Mouse (Mus musculus): ENCODE measurements around the gene Il4i1. TPM values are rescaled to one million over a fixed set of nuclear protein-coding genes. Genes with fewer than 3 reads are reported as not detected.
A peak's percentile ranks its signal among the peaks of the same experiment; 100 is the strongest.

Gene Il4i1
- 1.4 TPM in 2 replicates for polyA plus RNA-seq (2016; fragmentation: Nextera tagmentation; extraction: Ambion mirVana)

DNA sequence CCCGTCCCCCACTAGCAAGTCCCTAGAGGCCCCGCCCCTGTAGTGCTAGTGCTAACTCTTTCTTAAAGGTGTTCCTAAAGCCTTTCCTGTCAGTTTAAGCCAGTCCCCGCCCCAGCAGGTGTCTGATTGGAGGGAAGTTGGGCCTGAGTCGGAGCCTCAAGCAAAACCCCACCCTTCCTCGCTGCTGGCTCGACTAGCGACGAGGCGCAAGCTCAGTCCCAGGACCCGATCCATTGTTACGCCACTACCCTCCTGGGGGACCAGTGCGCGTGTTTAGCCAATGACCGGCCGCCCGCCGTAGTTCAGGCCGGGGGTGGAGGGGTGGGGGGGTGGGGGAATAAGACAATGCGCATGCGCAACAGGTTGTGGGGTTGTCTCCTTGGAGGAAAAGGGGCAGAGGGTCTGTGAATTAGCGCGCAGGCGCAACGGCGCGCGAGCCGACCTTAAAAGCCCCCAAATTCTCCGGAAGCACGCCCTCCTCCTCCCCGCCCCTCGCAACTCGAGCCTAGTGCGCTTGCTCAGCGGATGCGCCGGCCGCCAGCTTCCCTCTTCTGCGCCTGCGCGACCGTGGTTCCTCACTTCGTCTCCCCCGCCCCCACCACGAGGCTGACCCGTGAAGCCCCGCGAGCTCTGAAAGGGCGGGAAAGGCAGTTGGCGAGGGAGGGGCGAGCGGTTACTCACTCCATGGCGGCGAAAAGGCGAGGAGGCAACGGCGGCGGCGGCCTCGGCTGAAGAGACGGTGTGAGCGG, at the start of gene Il4i1, which contains the start of gene Nup62:
Il4i1 (plus strand) TSS at position 667 of the 749 bp plus-strand sequence.
Nup62 (plus strand) TSS at position 368 of the 749 bp plus-strand sequence.
- ATAC-seq (ENCODE audit: low FRiP score, low read depth): peak; percentile 95
- H3K4me3 ChIP-seq: peak within 1 kb of the TSS; percentile 89
- WGBS: under 1% methylated on average over 62 of the region's 62 CpGs
- H3K4me2 ChIP-seq (replicated peaks): peak within 1 kb of the TSS; percentile 87
- peaks cover 7% of the 10 kb centered on the region; the same call in 1 of the 2 replicates for H3K36me3 ChIP-seq
- no peaks in the 10 kb centered on the region for H3K9me3 ChIP-seq
- no peaks in the 10 kb centered on the region for H3K27me3 ChIP-seq
- H3K27ac ChIP-seq (replicated peaks): peak within 1 kb of the TSS; percentile 94
- H3K4me1 ChIP-seq: peaks cover 52% of the 10 kb centered on the region
- H3K9ac ChIP-seq (replicated peaks): peak within 1 kb of the TSS; percentile 90

- peaks cover 61% of the 10 kb centered on the region for H3K36me3 ChIP-seq
- no peaks in the 10 kb centered on the region for H3K9me3 ChIP-seq
- no peak overlapping the region for H3K9ac ChIP-seq (replicated peaks)
- no peaks in the 10 kb centered on the region for H3K27me3 ChIP-seq
- H3K4me3 ChIP-seq: no peak overlapping the region
- no peak for ATAC-seq (ENCODE audit: low FRiP score, low read depth)
- no peak overlapping the region for H3K27ac ChIP-seq (replicated peaks)
- no peak overlapping the region for H3K4me2 ChIP-seq (replicated peaks)
- no peaks in the 10 kb centered on the region for H3K4me1 ChIP-seq
- 87% methylated on average over 5 of the region's 5 CpGs for WGBS
Observed at GRCm38 (mm10) chr7:44768129-44768528, 48.1 kb upstream of the Il4i1 start.

DNA sequence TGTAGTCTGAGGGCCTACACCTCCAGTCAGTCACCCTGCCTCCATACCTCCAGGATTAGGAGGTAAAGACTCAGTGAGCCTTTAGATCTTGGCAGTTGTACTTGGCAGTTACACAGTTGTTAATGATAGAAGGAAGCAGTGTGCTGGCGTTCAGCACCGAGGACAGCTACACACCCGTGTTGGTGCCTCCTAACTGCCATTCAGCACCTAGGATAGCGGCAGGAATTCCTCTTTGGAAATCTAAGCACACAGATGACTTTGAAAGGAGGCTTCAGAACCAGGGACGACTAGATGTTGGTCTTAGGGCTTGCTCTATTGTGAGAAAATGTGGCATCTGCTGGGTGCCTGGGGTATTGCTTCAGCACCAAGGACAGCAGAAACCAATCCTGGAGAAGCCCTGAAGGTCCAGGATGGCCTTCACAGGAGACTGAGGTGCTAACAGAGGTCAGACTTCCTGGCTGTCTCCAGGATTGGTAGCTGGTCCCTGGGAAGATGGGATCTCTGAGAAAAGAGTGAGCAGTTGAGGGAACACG, 46.1 kb upstream of the Il4i1 start:
- no peak for ATAC-seq (ENCODE audit: low FRiP score, low read depth)
- no peak overlapping the region for H3K9ac ChIP-seq (replicated peaks)
- H3K4me1 ChIP-seq: no peaks in the 10 kb centered on the region
- no peak overlapping the region for H3K27ac ChIP-seq (replicated peaks)
- no peak overlapping the region for H3K4me2 ChIP-seq (replicated peaks)
- no peaks in the 10 kb centered on the region for H3K27me3 ChIP-seq
- WGBS: 17% methylated on average over 6 of the region's 6 CpGs
- H3K4me3 ChIP-seq: no peak overlapping the region
- no peaks in the 10 kb centered on the region for H3K9me3 ChIP-seq
- H3K36me3 ChIP-seq: peaks cover 67% of the 10 kb centered on the region

DNA sequence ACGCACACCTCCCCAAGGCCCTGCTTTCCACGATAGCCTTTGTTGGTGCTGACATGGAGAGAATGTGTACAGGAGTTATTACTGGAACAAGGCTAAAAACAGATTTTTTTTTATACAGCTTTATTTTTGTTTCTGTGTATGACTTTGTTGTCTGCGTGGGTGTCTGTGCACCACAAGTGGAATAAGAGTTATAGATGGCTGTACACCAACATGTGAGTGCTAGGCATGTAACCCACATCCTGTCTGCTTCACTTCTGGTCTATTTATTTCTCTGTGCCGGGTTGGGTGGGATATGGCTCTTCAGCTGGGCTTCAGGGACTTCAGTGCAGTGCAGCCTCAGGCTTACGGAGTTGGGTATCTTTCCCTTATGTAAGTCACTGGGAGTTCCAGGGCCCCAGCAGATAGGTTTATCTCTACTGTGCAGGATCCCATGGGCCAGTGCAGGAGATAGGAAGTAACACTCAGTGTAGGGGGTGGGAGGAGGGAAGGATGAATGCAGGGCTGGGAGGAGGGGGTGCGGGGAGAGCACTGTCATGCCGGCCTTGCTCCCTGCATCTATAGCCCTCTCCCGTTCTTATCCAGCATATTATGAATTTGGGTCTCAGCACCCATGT, 43.5 kb upstream of the Il4i1 start:
- Histone ChIP-seq H3K4me3 (no peak overlapping the region), H3K36me3 (peaks cover 76% of the 10 kb centered on the region), H3K27me3 (no peaks in the 10 kb centered on the region), H3K4me2 (replicated peaks) (no peak overlapping the region), H3K27ac (replicated peaks) (no peak overlapping the region), H3K4me1 (no peaks in the 10 kb centered on the region), H3K9ac (replicated peaks) (no peak overlapping the region), H3K9me3 (no peaks in the 10 kb centered on the region)
- ATAC-seq (ENCODE audit: low FRiP score, low read depth): no peak
- 90% methylated on average over 8 of the region's 8 CpGs for WGBS

GRCm38 (mm10) chr7:44776849-44777498, 39.2 kb upstream of the Il4i1 start:
- H3K27me3 ChIP-seq: no peaks in the 10 kb centered on the region
- H3K9me3 ChIP-seq: no peaks in the 10 kb centered on the region
- H3K4me3 ChIP-seq: no peak overlapping the region
- no peaks in the 10 kb centered on the region for H3K4me1 ChIP-seq
- ATAC-seq (ENCODE audit: low FRiP score, low read depth): no peak
- H3K36me3 ChIP-seq: peaks cover 55% of the 10 kb centered on the region
- H3K9ac ChIP-seq (replicated peaks): no peak overlapping the region
- no peak overlapping the region for H3K27ac ChIP-seq (replicated peaks)
- H3K4me2 ChIP-seq (replicated peaks): no peak overlapping the region
- WGBS: 94% methylated on average over 9 of the region's 9 CpGs

GRCm38 (mm10) chr7:44780101-44780500, 36.1 kb upstream of the Il4i1 start:
- 91% methylated on average over 8 of the region's 8 CpGs for WGBS
- H3K4me2 ChIP-seq (replicated peaks): no peak overlapping the region
- no peak overlapping the region for H3K9ac ChIP-seq (replicated peaks)
- H3K36me3 ChIP-seq: peaks cover 30% of the 10 kb centered on the region
- no peak for ATAC-seq (ENCODE audit: low FRiP score, low read depth)
- no peak overlapping the region for H3K4me3 ChIP-seq
- H3K4me1 ChIP-seq: no peaks in the 10 kb centered on the region
- no peak overlapping the region for H3K27ac ChIP-seq (replicated peaks)
- H3K27me3 ChIP-seq: no peaks in the 10 kb centered on the region
- no peaks in the 10 kb centered on the region for H3K9me3 ChIP-seq

DNA sequence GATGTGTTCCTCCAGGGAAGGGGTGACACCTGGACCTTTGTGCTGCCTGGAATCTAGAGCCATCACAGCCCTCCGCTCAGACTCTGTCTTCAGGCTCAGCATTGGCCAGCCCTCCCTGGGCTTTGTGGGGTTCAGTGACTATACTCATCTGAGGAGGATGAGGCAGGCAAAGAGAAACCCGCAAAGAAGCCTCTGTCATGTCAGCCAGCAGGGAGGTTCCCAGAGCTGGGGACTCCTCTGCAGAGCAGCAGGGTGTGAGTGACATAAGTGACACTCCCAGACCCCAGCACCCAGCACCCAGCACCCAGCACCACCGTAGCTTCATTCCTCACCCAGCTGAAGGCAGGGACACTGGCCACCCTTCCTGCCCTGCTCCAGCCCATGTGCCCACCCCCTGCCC, 26.7 kb upstream of the Il4i1 start:
- Histone ChIP-seq H3K4me1 (no peaks in the 10 kb centered on the region), H3K4me2 (replicated peaks) (no peak overlapping the region), H3K27me3 (no peaks in the 10 kb centered on the region), H3K9me3 (no peaks in the 10 kb centered on the region), H3K9ac (replicated peaks) (no peak overlapping the region), H3K4me3 (no peak overlapping the region), H3K36me3 (no peaks in the 10 kb centered on the region), H3K27ac (replicated peaks) (no peak overlapping the region)
- WGBS: 82% methylated on average over 3 of the region's 3 CpGs
- ATAC-seq (ENCODE audit: low FRiP score, low read depth): no peak

- WGBS: 62% methylated on average over 4 of the region's 4 CpGs
- no peaks in the 10 kb centered on the region for H3K9me3 ChIP-seq
- no peaks in the 10 kb centered on the region for H3K36me3 ChIP-seq
- no peak overlapping the region for H3K4me3 ChIP-seq
- H3K27ac ChIP-seq (replicated peaks): no peak overlapping the region
- H3K9ac ChIP-seq (replicated peaks): no peak overlapping the region
- H3K4me1 ChIP-seq: no peaks in the 10 kb centered on the region
- no peak for ATAC-seq (ENCODE audit: low FRiP score, low read depth)
- H3K27me3 ChIP-seq: no peaks in the 10 kb centered on the region
- no peak overlapping the region for H3K4me2 ChIP-seq (replicated peaks)
Observed at GRCm38 (mm10) chr7:44790066-44790465, 26.1 kb upstream of the Il4i1 start.

- Histone ChIP-seq H3K4me1 (no peaks in the 10 kb centered on the region), H3K4me2 (replicated peaks) (no peak overlapping the region), H3K27me3 (no peaks in the 10 kb centered on the region), H3K27ac (replicated peaks) (no peak overlapping the region), H3K4me3 (no peak overlapping the region), H3K9me3 (no peaks in the 10 kb centered on the region), H3K36me3 (no peaks in the 10 kb centered on the region), H3K9ac (replicated peaks) (no peak overlapping the region)
- 91% methylated on average over 6 of the region's 6 CpGs for WGBS
- no peak for ATAC-seq (ENCODE audit: low FRiP score, low read depth)
Observed at GRCm38 (mm10) chr7:44792781-44793180, 23.4 kb upstream of the Il4i1 start.

- H3K4me1 ChIP-seq: no peaks in the 10 kb centered on the region
- H3K9me3 ChIP-seq: no peaks in the 10 kb centered on the region
- WGBS: 83% methylated on average over 2 of the region's 2 CpGs
Observed at GRCm38 (mm10) chr7:44808927-44809326, 7.3 kb upstream of the Il4i1 start.

DNA sequence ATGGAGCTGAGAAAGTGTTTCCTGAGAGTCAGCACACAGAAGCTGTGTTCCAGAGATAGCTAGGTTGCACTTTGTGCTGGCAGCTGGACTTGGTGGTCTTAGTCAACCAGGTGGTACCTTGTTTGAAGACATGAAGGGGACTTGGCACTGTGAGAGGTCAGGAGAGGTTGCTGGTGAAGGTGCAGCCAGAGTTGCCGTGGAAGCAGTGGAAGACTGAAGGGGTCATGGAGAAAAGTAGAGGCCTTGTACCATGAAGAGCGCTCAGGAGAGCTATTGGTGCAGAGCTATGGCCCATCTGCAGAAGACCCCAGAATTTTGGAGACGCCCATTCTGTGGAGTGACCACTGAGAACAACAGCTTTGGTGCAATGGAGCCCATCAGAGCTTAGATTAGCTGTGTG, 6.7 kb upstream of the Il4i1 start:
- Histone ChIP-seq H3K36me3 (peaks cover 5% of the 10 kb centered on the region; the same call in 1 of the 2 replicates), H3K4me3 (no peak overlapping the region), H3K9ac (replicated peaks) (no peak overlapping the region), H3K27ac (replicated peaks) (no peak overlapping the region), H3K4me2 (replicated peaks) (no peak overlapping the region), H3K4me1 (peaks cover 3% of the 10 kb centered on the region; the same call in 1 of the 2 replicates), H3K27me3 (0 out of 2 replicates have a peak, but pooled peaks cover 3% of the 10 kb centered on the region), H3K9me3 (no peaks in the 10 kb centered on the region)
- ATAC-seq (ENCODE audit: low FRiP score, low read depth): no peak
- WGBS: 87% methylated on average over 3 of the region's 3 CpGs

More at GRCm38 (mm10) chr7:44808927-44809326, 7.3 kb upstream of the Il4i1 start:
- Histone ChIP-seq H3K27ac (replicated peaks) (no peak overlapping the region), H3K9ac (replicated peaks) (no peak overlapping the region), H3K36me3 (peaks cover 5% of the 10 kb centered on the region; the same call in 1 of the 2 replicates), H3K27me3 (0 out of 2 replicates have a peak, but pooled peaks cover 3% of the 10 kb centered on the region), H3K4me2 (replicated peaks) (no peak overlapping the region), H3K4me3 (no peak overlapping the region)
- ATAC-seq (ENCODE audit: low FRiP score, low read depth): no peak

GRCm38 (mm10) chr7:44810365-44810764, 5.8 kb upstream of the Il4i1 start:
- no peak overlapping the region for H3K4me3 ChIP-seq
- WGBS: 87% methylated on average over 4 of the region's 4 CpGs
- H3K4me1 ChIP-seq: peaks cover 12% of the 10 kb centered on the region
- 0 out of 2 replicates have a peak, but pooled peaks cover 3% of the 10 kb centered on the region for H3K27me3 ChIP-seq
- no peak for ATAC-seq (ENCODE audit: low FRiP score, low read depth)
- H3K36me3 ChIP-seq: peaks cover 5% of the 10 kb centered on the region; the same call in 1 of the 2 replicates
- H3K4me2 ChIP-seq (replicated peaks): no peak overlapping the region
- H3K27ac ChIP-seq (replicated peaks): no peak overlapping the region
- no peak overlapping the region for H3K9ac ChIP-seq (replicated peaks)
- no peaks in the 10 kb centered on the region for H3K9me3 ChIP-seq
